Mouse (Mus musculus): ENCODE results near the gene 4930595D18Rik.

DNA sequence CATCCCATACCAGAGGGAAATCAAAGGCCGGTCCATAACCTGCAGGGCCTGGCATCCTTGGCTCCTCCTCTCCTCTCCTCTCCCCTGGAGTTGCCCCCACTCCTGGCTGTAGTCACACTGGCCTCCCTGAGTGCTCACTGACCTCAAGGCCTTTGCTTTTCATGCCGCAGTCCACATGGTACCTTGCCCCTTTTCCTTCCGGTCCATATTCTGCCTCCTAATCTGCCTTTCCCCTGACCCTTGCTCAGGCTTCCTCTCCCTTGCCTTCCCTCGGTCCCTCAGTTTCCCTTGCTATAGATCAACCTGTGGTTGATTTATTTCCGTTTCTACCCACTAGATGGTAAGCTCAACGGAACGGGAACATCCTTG is 22.4 kb downstream of the 4930595D18Rik start:
- TF ChIP-seq CTCF (IDR thresholded peaks at IDR 0.05; ENCODE audit: control insufficient read depth, insufficient read depth, insufficient replicate concordance, low read depth, low read length) (no peak), POLR2A (IDR thresholded peaks at IDR 0.05; ENCODE audit: control insufficient read depth, low read depth, low read length) (no peak)

Measured in testis, adult 2 months (tissue).